Mouse (Mus musculus): ENCODE results near the gene Nyx. TPM values are rescaled to one million over a fixed set of nuclear protein-coding genes. Genes with fewer than 3 reads are reported as not detected.
"Not testable (repeated sequence)": the region's sequence is repeated elsewhere in the genome, so short reads cannot be mapped to it uniquely, and the experiment has no call there.

The Nyx gene
- total RNA-seq (2022): under 1 TPM in 2 of 4 experiments, not detected in 2; 0.05 to 0.11 TPM

DNA sequence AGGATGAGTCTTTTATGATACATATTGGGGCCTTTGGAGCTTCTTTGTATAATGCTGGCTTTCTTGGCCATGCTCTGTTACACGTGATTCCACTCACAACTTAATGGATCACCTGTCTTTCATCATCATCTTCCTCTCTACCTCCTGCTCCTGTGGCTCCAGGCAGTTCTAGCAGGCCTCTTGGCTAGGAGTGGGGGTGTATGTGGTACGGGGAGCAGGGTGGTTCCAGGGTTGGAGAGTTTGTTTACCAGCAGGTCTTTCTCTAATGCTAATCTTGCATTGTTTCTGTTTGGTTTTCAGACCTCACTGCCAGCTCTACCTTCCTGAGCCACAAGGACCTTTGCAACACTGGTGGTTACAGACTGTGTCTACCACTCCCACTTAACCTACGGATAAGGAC lies at the start of gene Nyx:
TSS of gene Nyx (plus strand) at position 301 of the 400 bp plus-strand sequence.
- no peak for DNase-seq (ENCODE audit: low spot score in 2 of 2)

DNA sequence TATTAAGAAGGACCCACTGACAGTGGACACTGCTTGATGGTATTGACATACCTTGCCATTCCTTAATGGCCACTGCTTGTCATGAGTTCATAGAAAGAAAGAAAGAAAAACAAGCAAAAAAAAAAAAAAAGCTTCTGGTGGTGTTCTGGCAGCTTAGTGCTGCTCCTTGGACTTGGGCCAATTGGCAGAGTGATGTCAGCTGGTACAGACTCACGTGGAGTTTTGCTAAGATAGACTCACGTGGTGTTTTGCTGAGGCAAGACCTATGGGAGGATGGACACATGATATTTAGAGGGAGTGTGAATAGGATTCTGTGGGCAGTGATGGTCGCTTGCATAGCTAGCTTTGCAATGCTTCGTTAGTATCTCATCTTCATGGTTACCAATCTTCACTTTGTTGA lies 43.9 kb upstream of the Nyx start:
- no peak for DNase-seq (ENCODE audit: low spot score in 2 of 2)

DNA sequence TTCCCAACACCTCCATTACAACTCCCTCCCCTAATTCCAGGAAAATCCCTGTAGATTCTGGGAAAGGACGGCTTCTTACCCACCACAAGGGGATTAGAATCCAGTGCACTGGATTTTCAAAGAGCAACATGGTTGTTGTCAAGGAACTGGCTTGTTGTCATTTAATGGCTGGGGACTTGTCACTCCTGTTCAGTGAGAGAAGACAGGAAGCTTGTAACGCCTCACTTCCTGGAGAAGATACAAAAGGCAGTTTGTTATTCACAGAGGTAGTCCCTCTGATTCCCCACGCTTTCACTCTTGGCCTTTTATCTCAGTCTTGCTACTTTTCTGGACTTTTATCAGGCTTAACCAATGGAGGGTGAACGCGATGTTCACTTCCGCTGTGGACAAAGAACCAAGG lies 34.5 kb upstream of the Nyx start:
- DNase-seq (ENCODE audit: low spot score in 2 of 2): no peak

DNA sequence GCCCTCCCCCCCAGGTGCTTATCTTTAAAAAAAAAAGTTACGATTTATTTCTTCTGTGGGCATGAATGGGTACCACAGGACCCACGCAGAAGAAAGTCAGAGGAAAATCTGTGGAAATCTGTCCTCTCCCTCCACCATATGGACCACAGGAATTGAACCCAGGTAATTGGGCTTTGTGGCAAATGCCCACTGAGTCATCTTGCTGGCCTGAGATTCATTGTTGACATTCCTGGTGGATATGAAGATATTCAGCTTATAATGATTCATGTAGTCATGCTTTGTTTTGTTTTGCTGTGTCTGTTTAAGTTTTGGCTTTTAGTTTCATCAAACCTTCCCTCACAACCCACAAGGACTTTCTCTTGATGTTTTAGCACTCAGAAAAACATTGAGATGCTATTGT lies 29.9 kb upstream of the Nyx start:
- not testable (repeated sequence) for DNase-seq (ENCODE audit: low spot score in 2 of 2)

DNA sequence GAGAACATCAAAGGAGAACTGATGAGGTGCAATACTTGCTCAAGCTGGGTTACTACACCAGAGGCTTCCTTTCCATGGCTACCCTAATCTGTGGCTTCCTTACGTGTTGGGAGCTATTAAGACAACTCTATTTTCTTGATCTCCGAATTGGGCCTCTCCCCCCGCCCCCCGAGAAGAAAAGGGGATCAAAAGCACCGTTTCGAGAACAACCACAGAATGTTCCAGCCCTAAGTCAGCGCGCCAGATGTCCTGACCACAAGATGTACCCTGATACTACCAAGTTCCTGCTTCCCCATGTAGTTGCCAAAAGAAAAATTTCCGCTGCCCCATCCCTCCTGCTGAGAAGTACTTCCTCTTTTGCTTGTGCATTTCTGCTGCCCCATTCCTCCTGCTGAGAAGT lies 9.4 kb upstream of the Nyx start:
- DNase-seq (ENCODE audit: low spot score in 2 of 2): not testable (repeated sequence)

DNA sequence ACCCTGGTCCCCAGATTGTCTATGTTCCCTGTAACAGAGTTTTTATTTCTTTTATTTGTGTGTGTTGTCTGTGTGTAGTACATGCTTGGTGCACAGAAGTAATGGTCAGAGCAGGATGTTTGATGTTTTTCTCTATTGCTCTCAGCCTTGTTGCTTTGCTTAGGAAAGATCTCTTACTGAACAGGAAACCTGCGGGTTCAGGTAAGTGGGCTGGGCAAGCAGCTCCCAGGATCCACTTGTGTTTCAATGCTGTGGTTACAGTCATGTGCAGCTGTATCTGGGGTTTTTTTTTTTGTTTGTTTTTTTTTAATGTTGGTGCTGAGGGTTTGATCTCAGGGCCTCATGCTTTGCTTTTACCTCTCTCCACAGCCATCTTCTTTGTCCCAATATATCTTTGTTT lies 7.1 kb upstream of the Nyx start:
- DNase-seq (ENCODE audit: low spot score in 2 of 2): no peak

DNA sequence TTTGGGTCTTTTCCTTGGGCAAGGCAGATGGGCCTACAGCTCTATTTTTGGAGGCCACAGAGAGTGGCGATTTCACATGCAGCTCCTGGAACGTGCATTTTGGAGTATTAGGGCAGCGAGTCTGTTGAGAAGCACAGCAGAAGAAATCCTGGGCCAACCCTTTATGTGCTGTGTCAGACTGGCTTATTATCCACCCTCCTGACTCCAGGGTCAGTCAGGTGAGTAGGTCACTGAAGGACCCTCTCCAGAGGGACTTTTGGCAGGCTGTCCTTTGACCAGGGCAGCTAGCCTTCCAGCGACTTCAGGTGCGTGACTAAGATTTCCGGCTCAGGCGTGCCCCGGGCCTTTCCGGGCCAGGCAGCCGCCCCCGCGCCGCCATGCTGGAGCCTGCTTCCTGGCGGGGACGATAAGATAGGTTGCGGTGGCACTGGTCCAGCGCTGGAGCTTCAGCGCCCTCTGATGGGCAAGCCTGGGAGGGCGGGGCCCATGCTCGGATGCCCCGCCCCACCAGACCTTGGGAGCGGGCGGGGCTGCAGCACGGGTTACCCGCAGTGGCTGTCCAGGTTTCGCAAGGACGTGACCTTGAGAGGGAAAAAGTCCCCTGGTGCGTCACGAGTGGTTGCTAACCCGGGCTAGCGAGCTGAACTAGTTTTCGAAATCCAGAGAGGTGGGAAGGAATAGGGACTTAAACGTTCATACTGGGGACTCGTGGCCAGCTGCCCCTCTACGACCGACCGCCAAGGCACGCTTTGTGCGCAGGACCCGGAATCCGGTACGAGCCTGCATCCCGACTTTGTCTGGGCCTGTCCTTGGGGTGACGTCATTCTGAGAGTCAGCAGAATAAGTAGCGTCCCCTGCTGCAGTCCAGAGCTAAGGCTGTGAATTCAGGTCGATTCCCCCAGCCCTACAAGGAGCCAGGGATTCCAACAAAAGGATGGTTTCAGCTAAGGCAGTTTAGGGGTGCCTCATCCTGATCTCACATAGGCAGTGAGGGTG lies 4.3 kb upstream of the Nyx start:
- DNase-seq (ENCODE audit: low spot score in 2 of 2): peak; percentile 76 to 84

DNA sequence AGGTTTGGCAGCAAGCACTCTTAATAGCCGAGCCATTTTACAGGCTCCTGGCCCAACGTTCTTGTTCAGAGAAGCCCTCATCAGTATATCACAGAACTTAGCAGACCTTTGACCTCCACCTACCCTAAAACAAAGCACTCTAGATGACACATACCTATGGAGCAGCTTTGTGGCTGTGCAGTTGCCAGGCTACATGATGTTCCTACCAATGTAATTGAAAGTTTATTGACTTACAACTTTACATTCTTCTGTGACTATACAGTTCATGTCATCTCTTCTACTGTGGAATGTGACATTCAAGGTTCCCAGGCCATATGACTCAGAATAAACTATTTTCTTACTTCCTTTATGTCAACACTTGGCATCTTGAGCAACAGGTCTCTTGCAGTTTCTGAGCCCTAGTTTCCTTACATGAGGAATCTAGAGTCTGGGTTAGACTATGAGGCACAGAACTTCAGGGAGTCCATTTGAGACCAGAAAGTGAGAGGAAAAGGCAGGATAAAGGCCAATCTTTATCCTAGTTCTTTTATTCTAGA lies 2.9 kb upstream of the Nyx start:
- no peak for DNase-seq (ENCODE audit: low spot score in 2 of 2)

DNA sequence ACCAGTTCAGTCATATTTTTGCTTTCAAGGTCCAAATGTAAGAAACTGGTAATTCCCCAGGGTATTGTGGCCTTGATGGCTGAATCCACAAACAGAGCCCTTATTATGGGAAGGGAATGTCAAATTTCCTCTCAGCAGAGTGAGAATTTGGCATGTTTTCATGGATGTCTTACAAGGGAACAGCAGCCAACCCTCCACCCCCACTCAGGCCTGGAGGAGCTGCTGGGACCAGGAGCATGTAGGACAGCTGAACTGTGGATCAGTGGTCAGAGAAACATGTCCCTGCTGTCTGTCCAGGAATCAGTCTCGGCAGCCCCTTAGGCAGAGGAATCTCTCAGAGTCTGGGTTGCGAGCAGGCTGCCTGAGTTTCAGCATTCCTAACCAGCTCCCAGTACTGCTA lies 771 bp downstream of the Nyx start:
- no peak for DNase-seq (ENCODE audit: low spot score in 2 of 2)

DNA sequence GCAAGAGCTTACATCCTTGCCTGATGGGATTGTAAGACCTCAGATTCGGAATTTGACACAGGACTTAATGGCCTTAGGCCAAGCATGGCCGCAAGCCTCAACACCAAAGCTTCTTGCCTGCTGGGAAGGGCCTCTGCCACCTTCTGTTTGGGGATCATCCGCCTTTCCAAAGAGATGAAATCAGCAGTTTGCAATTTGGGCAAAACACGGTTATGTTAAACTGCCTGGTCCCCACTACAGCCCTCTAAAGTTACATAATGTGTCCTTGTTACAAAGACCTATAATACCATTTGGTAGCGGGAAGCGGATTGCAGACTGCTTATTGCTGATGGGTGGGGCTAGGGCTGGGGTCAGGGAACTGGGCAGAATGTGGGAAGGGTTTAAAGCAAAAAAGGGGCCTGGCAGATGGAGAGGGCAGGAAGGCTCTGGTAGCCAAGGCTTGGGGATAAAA lies 1.2 kb downstream of the Nyx start:
- no peak for DNase-seq (ENCODE audit: low spot score in 2 of 2)

DNA sequence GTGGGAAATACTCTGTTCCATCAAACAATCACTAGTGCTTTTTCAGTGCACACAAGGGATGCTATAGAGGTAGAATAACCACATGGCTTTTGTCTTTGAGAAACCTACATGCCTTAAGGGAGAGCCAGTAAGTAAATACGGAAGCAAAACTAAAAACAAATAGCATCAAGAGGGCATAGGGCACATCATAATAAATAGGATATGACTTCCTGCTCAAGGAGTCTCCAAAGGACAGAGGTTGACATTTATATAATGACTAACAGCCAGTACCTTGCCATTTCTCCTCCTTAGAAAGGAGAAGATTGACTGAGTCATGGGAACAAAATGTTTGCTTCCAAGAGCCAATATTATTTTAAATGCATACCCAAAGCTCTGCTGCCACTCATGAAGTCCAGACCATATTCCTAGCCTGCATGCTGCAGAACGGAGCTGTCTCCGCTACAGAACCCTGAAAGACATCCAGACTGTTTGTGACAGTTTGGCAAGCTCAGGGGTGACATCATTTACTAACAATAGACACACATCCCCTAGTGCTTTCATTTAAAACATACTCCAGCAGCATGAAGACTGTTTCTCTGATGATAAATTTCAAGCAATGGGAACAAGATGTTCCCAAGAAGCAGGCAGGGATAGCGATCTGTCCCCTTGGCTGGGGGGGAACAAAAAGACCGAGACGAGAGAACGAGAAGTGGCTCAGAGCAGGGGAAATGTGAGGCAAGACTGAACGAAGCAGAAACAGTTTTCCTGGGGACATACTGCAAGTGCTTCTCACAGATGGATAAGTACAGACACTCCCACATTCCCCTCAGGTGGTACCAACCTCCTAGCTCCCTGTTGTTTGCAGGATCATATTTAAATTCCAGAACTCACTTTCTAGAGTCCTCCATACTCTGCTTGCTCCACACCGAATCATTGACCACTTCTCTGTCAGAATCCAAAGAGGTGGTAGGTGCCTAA lies 3.5 kb downstream of the Nyx start:
- peak; percentile 13 to 41 for DNase-seq (ENCODE audit: low spot score in 2 of 2)

DNA sequence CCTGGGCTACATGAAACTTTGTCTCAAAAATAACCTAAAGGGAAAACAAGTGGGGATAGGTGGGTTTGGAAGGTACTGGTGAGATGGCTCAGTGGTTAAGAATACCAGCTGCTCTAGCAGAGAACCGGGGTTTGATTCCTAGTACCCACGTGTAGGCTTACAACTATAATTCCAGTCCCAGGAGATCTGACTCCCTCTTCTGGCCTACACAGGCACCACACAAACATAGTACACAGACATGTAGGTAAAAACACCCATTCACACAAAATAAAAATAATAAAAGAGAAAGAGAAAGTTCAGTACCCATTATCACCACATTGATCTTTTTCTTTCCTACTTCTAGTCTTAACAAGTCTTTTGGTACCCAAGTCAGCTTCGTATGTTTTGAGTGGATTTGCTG lies 6.0 kb downstream of the Nyx start:
- no peak for DNase-seq (ENCODE audit: low spot score in 2 of 2)

DNA sequence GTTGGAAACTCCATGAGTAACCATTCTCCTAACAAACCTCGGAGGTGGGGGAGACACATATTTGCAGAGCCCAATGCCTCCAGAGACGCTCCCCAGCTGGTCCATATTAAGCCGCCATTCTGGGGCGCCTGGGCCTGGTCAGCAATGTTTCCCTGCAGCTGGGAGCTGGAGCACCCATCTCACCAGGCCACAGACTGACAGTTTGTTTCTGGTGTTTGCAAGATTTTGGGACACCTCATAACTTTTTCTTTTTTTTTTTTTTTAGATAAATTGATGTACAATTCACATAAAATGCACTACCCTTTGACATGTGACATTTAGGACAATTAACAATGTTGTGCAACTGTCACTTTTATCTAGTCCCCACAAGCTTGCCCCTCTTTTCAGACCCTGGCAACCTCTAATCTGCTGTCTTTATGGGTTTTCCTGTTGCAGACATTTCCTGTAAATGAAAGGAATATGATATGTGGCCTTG lies 6.9 kb downstream of the Nyx start:
- no peak for DNase-seq (ENCODE audit: low spot score in 2 of 2)

DNA sequence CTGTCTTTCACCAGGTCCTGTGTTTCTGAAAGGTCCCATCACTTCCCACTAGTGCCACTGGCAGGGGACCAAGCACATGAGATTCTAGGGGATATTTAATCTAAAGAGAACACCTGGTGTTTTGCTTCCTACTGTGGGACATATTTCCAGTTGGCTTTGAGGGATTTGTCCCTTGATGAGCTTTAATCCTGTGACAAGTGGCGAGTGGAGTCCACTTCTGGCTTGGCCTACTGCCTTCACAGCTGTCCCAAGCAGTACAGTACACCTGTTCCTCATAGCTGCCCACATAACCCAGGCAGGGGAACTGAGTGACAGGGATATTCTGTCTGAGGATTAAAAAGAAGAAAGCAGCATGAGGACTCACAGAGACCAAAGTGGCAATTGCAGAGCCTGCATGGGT lies 9.5 kb downstream of the Nyx start:
- no peak for DNase-seq (ENCODE audit: low spot score in 2 of 2)

DNA sequence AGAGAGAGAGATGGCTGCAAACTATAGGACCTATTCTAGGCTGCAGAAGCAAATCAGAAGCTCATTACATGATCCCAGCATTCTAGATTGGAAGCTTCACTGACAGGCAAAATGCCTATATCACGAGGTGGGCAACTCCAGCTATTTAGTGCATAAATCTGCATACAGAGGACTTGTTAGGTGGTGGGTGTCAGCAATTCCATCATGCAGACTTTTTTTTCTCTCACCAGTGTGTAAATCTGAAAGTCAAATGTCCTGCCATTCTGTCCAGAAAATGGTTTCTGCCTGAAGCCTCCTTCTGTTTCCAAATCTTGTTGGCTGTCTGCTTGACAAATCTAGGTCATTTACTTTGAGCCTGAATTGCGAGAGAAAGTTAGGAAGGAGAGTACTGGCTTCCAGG lies 11.7 kb downstream of the Nyx start:
- DNase-seq (ENCODE audit: low spot score in 2 of 2): no peak

DNA sequence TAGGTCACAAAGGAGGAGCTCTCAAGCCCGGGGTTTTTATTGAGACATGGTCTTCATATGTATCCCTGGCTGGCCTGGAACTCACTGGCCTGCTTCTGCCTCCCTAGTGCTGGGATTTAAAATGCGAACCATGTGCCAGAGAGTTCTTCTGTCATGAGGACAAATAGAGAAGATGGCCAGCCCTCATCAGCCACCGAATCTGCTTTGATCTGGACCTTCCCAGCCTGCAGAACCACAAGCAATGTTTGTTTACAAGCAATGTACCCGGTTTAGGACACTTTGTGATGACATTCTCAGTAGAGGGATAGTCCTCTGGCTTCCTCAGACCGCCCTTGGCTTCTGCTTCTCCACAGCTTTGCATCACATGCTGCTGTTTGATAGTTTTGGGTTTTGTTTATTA lies 12.4 kb downstream of the Nyx start:
- no peak for DNase-seq (ENCODE audit: low spot score in 2 of 2)

DNA sequence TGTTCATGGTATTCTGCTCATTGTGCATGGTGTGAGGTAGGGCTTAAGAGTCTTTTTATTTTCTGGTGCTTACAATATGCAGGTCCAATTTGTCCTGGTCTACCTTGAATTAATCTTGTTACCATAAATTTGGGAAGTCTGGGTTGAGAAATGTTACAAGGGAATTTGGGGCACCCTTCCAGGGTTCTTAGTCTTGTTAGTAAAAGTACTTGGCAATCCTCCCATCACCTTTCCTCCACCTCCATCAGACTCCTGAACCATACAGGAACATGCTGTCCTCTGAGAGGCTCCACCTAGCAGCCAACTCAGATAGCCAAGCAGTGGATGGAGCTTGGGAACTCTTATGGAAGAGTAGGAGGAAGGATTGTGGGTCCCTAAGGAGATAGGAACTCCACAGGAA lies 13.7 kb downstream of the Nyx start:
- no peak for DNase-seq (ENCODE audit: low spot score in 2 of 2)

DNA sequence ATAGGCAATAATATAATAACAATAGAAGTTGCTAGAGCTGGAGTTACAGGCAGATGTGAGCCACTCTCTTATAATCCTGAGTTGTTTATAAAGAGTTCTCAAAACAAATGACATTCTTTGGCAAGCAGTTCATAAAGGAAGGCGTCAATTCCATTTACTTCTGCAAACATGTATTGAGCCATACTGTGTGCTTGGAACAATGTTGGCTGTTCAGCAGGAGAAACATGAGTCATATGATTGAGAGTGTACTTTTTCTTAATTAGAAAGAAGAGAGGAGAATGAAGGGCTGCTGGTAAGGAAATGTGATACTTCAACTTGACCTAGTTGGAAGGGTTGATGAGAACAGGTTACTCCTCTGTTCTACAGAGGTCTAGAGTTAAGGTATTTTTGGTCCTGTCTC lies 16.7 kb downstream of the Nyx start:
- no peak for DNase-seq (ENCODE audit: low spot score in 2 of 2)

DNA sequence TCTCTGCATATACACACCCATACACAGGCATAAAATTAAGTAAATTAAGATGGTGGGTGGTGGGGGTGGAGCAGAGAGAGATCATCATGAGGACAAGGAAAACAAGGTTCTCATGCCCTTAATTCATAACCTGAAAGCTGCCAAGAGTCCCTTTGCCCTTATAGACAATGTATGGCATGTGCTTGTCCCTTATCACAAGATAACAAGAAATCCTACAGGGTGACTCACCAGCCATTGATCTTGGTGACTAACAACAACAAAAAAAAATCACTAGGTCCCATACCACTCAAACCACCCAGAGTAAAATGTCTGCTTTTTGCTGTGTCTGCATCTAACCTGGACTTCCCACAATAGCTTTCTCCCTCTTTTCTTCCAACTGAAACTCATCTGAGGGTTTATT lies 18.5 kb downstream of the Nyx start:
- no peak for DNase-seq (ENCODE audit: low spot score in 2 of 2)

DNA sequence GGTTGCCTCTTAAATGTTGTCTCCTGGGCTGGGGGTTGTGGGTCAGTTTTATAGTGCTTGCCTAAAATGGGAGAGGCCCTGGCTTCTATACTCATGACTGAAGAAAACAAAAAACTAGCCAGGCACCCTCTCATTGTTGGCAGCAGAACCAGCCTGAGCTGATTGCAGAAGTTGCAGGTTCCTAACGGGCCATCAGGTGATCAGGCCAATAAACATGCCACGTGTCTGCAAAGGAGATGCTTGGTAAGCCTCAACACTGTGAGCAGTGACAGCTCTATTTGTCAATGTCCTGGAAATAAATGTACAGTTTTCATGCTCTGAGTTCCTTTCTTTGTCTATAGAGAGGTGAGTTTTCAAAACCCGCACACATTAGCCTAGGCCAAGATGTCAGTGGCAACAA lies 23.1 kb downstream of the Nyx start:
- DNase-seq (ENCODE audit: low spot score in 2 of 2): no peak

DNA sequence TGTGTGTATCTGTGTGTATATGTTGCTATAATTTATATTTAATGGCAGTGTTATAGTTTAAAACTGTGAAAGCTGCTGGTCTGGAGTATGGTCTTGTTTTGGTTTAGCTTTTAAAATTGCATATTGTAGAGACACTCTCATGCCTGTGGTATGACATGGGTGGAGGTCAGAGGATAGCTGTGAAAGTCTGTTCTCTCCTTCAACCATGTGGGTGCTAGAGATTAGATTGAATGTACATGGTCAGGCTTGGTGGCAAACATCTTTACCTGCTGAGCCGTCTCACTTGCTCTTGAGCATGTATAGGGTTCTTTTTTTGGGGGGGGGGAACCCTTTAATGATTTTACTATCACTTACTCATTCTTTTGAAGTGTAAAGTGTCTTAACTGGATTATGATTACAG lies 23.9 kb downstream of the Nyx start:
- DNase-seq (ENCODE audit: low spot score in 2 of 2): no peak

DNA sequence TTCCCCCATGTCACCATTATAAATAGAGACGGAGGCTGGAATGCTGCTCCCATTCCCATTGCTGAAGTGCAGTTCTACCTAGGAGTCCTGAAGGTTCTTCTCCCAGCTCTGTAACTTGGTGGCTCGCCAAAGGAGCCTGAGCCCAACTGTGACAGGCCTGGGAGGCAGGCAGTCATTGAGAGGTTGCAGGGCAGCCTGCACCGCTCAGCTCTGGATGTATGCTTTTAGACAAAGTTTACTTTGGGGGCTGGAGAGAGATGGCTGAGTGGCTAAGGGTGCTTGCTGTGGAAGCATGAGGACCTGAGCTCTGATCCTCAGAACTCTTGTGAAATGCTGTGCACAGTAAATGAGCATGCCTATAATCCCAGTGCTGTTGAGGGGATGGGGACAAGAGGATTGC lies 25.0 kb downstream of the Nyx start:
- no peak for DNase-seq (ENCODE audit: low spot score in 2 of 2)

Measured in gastrocnemius, adult 8-10 months (tissue).